Mouse (Mus musculus) liver, embryonic 15.5 days (tissue): ENCODE measurements around the gene Catip. TPM values are rescaled to one million over a fixed set of nuclear protein-coding genes. Genes with fewer than 3 reads are reported as not detected.

Experiments used
- ATAC-seq: fragments of 200-750 bp; cut with Nextera tagmentation; 2 replicates; pipeline ENCODE4 v1.8.0; 2017; ENCODE audit warnings: moderate number of reproducible peaks, mild to moderate bottlenecking, moderate library complexity; ENCODE audit not compliant: insufficient read depth
- H3K27ac ChIP-seq: fragments of 300-500 bp; sonication (generic); replicated peaks from 2 replicates; pipeline ENCODE4 v1.5.1; 2015; ENCODE audit warnings: mild to moderate bottlenecking, inconsistent platforms
- H3K27me3 ChIP-seq: fragments of 300-500 bp; sonication (generic); 2 replicates; pipeline ENCODE4 v1.6.1; 2015; ENCODE audit warnings: mild to moderate bottlenecking, inconsistent platforms
- H3K36me3 ChIP-seq: fragments of 300-500 bp; sonication (generic); replicated peaks from 2 replicates; pipeline ENCODE4 v1.6.1; 2015; ENCODE audit warnings: moderate library complexity, mild to moderate bottlenecking, inconsistent platforms
- H3K4me1 ChIP-seq: fragments of 300-500 bp; sonication (generic); replicated peaks from 2 replicates; pipeline ENCODE4 v1.6.1; 2015; ENCODE audit warnings: inconsistent platforms
- H3K4me2 ChIP-seq: fragments of 300-500 bp; sonication (generic); 2 replicates; pipeline ENCODE4 v1.6.1; 2015; ENCODE audit warnings: moderate library complexity, mild to moderate bottlenecking, inconsistent platforms
- H3K4me3 ChIP-seq: fragments of 300-500 bp; sonication (generic); replicated peaks from 2 replicates; pipeline ENCODE4 v1.5.1; 2015; ENCODE audit warnings: mild to moderate bottlenecking, inconsistent platforms
- H3K9ac ChIP-seq: fragments of 300-500 bp; sonication (generic); 2 replicates; pipeline ENCODE4 v1.6.1; 2015; ENCODE audit warnings: moderate library complexity, mild to moderate bottlenecking, inconsistent platforms
- H3K9me3 ChIP-seq: fragments of 300-500 bp; sonication (generic); replicated peaks from 2 replicates; pipeline ENCODE4 v1.6.1; 2016; ENCODE audit warnings: inconsistent platforms
- WGBS: fragments of 180-500 bp; shearing (Covaris S2); methylation state at CpG from one replicate; pipeline ENCODE4 v1.1.7; 2015; ENCODE audit warnings: mixed read lengths; ENCODE audit not compliant: insufficient replicate concordance; 5-methylcytosine and 5-hydroxymethylcytosine counted together
- polyA plus RNA-seq: library from polyadenylated mRNA; unstranded; fragments of >200 nt; fragmentation: Nextera tagmentation; extraction: Ambion mirVana; gene quantifications from 2 replicates; pipeline ENCODE4 v1.2.1, GENCODE M21; 2015

Catip gene
- polyA plus RNA-seq, 1 experiment from 2014 or later: not detected

DNA sequence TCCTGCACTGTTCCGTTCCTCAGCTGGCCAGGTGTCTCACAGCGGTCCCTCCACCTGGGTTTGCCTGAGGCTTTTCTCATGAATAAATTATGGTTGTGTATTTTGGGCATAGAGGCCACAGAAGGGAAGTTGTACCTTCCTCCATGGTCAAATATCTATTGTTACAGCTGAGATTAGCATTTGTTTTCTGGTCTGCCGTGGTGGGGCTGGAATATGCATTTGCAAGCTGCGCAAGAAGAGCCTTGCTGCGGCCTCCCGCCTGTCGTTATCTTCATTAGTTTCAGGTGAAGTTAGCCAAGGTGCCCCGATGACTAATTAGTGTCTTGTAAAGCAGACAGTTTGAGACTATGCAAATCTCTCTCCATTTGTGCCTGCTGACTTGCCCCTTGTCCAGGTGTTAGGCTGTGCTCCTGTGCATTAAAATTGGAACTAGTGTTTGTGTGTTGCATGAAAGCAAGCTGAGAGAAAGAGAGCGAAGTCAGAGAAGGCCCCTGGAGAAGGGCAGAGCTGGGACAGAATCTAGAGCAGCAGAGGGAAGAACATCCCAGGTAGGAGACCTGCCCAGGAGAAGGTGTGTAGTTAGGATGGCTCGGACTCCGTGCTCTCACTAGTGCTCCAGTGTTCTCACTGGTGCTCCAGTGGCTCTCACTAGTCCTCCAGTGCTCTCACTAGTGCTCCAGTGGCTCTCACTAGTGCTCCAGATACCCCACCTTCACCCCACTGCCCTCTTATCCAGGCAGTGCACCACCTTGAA is 17.6 kb upstream of the Catip start:
- no peak overlapping the region for H3K4me2 ChIP-seq
- no peak overlapping the region for H3K4me3 ChIP-seq
- H3K27ac ChIP-seq: no peak overlapping the region
- no peak for ATAC-seq
- no peaks in the 10 kb centered on the region for H3K9me3 ChIP-seq
- H3K36me3 ChIP-seq: no peaks in the 10 kb centered on the region
- peaks cover 10% of the 10 kb centered on the region for H3K4me1 ChIP-seq
- no peak overlapping the region for H3K9ac ChIP-seq
- WGBS: 67% methylated on average over 11 of the region's 11 CpGs
- no peaks in the 10 kb centered on the region for H3K27me3 ChIP-seq

DNA sequence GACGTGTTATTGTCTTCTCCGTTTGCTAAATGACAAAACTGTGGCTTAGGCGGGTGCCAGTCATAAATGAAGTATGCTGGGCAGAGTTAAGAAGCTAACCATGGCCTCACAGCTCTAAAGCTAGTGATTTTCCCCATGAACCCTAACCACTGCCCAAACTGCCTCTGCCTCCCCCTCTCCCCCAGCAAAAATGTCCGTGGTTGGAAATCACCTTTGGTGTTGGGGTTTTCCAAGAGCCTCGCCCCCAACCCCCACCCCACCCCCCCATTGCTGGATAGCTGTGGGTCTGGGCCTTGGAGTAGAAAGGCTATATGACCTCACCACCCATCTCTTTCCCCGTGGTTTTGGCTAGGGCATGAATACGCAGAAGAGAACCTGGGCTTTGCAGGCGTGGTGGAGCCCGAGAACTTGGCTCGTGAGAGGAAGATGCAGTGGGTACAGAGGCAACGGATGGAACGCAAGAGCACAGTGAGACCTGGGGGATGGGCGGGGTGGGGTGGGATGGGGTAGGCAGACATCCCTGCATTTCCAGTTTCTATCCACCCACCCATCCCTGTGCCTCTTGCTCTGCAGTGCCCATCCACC is 10.6 kb upstream of the Catip start:
- Histone ChIP-seq H3K36me3 (no peaks in the 10 kb centered on the region), H3K4me3 (no peak overlapping the region), H3K9me3 (no peaks in the 10 kb centered on the region), H3K27me3 (no peaks in the 10 kb centered on the region), H3K4me1 (no peaks in the 10 kb centered on the region), H3K27ac (no peak overlapping the region), H3K9ac (no peak overlapping the region), H3K4me2 (no peak overlapping the region)
- ATAC-seq: no peak
- 64% methylated on average over 13 of the region's 13 CpGs for WGBS

DNA sequence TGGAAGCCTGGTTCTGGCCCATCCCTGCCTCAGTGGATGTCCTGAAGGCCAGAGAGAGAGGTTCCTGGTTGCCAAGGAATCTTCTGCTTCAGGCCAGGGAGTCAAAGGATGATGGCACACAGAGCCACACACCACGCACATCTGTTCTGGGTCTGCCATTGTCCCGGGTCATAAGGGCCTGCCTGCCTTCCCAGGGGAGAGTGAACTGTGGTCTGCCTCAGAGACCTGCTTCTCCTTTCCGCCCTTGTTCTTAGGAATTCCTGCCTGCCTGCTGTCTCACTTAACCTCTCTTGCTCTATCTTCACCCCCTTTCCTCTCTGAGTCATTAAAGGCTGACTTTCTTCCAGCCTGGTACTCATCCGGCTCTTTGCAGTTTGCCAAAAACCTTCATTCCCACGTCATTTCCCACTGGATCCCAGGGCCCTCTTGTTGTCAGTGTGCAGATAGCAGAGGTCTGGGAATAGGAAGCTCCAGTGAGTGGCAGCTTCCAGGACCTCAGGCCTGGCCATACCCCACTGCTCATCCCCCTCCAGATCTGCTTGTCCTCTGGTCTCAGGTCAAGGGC is 9.3 kb upstream of the Catip start:
- no peak overlapping the region for H3K4me3 ChIP-seq
- H3K27ac ChIP-seq: no peak overlapping the region
- no peaks in the 10 kb centered on the region for H3K27me3 ChIP-seq
- no peaks in the 10 kb centered on the region for H3K9me3 ChIP-seq
- ATAC-seq: no peak
- WGBS: 59% methylated on average over 5 of the region's 5 CpGs
- H3K4me1 ChIP-seq: no peaks in the 10 kb centered on the region
- H3K4me2 ChIP-seq: no peak overlapping the region
- H3K36me3 ChIP-seq: no peaks in the 10 kb centered on the region
- no peak overlapping the region for H3K9ac ChIP-seq

DNA sequence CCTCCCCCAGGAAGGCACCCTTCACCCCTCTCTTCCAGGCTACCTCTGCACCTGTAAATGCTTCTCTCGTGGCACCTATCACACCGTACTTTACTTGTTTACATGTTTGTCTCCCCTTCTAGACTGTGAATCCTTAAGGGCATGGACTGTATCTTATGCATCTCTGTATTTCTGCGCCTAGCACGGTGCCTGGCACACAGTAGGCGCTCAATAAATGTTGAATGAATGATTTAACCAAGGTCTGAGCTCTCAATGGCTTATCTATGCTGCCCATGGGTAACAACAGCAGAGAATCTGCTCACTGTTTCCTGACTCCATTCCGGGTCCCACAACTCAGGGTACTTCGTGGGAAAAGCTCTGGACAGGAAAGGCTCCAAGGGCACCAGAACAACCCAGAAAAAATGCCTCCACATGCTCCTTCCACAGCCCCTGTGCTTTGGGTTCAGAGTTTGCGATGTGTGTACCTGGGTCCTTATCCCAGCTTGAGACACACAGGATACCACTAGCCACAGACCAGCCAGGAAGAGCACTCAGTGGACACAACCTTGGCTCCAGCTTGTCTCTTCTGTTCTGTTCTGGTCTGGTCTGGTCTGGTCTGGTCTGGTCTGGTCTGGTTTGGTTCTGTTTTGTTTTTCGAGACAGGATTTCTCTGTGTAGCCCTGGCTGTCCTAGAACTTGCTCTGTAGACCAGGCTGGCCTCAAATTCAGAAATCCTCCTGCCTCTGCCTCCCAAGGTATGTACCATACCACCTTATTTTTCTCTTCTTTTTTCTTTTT is 8.3 kb upstream of the Catip start:
- no peak overlapping the region for H3K27ac ChIP-seq
- 63% methylated on average over 9 of the region's 9 CpGs for WGBS

DNA sequence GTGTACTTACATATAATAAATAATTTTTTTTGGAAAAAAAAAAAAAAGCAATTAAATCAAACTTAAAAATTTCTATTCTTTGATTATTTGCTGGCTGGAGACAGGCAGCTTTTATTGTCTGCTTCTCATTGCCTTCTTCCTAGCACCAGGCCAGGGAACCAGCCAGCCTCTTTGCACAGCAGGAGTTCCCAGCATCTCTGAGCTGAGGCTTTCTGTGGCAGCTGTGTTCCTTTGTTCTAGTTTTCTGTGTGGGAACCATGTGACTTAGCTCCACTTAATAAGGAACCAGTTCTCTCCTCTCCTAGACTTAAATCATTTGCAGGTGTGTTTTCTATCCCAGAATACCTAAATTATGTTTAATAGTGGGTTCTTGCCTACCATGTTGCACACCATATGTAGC is 4.4 kb upstream of the Catip start:
- no peak for ATAC-seq
- no peak overlapping the region for H3K27ac ChIP-seq
- no peak overlapping the region for H3K9ac ChIP-seq

More for the DNA sequence above, 8.3 kb upstream of the Catip start:
- ATAC-seq: no peak
- Histone ChIP-seq H3K4me1 (no peaks in the 10 kb centered on the region), H3K9me3 (no peaks in the 10 kb centered on the region), H3K36me3 (no peaks in the 10 kb centered on the region), H3K4me3 (no peak overlapping the region), H3K27me3 (no peaks in the 10 kb centered on the region), H3K9ac (no peak overlapping the region), H3K4me2 (no peak overlapping the region)

DNA sequence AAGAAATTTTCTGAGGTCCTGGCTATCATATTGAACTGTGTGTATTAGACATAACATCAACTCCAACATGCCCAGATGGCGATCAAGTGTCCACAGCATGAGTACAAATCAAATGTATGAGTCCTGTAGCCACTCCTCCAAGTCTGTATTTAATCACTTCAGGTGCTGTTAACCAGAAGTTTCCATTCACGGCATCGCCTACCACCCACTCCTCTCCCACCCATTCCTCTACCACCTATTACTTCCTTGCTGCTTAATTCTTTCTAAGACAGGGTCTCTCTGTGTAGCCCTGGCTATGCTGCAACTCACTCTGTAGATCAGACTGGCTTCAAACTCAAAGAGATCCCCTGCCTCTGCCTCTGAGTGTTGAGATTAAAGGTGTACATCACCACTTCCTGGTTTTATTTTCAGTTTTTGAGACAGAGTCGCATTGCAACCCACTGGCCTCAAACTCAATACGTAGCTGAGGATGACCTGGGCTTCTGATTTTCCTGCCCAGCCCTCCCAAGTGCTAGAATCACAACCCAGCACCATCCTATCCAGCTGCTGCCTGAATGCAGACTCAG is 1.9 kb upstream of the Catip start:
- H3K27ac ChIP-seq: no peak overlapping the region
- no peak for ATAC-seq
- H3K4me3 ChIP-seq: no peak overlapping the region
- H3K4me2 ChIP-seq: no peak overlapping the region
- peaks cover 7% of the 10 kb centered on the region for H3K4me1 ChIP-seq
- WGBS: 51% methylated on average over 5 of the region's 5 CpGs
- no peak overlapping the region for H3K9ac ChIP-seq
- no peaks in the 10 kb centered on the region for H3K36me3 ChIP-seq
- no peaks in the 10 kb centered on the region for H3K9me3 ChIP-seq
- peaks cover 3% of the 10 kb centered on the region; the same call in 1 of the 2 replicates for H3K27me3 ChIP-seq

More for the DNA sequence above, 4.4 kb upstream of the Catip start:
- H3K4me1 ChIP-seq: no peaks in the 10 kb centered on the region
- no peaks in the 10 kb centered on the region for H3K36me3 ChIP-seq
- no peak overlapping the region for H3K4me2 ChIP-seq
- H3K27me3 ChIP-seq: no peaks in the 10 kb centered on the region; the same call in 1 of the 2 replicates
- no peaks in the 10 kb centered on the region for H3K9me3 ChIP-seq
- no peak overlapping the region for H3K4me3 ChIP-seq

DNA sequence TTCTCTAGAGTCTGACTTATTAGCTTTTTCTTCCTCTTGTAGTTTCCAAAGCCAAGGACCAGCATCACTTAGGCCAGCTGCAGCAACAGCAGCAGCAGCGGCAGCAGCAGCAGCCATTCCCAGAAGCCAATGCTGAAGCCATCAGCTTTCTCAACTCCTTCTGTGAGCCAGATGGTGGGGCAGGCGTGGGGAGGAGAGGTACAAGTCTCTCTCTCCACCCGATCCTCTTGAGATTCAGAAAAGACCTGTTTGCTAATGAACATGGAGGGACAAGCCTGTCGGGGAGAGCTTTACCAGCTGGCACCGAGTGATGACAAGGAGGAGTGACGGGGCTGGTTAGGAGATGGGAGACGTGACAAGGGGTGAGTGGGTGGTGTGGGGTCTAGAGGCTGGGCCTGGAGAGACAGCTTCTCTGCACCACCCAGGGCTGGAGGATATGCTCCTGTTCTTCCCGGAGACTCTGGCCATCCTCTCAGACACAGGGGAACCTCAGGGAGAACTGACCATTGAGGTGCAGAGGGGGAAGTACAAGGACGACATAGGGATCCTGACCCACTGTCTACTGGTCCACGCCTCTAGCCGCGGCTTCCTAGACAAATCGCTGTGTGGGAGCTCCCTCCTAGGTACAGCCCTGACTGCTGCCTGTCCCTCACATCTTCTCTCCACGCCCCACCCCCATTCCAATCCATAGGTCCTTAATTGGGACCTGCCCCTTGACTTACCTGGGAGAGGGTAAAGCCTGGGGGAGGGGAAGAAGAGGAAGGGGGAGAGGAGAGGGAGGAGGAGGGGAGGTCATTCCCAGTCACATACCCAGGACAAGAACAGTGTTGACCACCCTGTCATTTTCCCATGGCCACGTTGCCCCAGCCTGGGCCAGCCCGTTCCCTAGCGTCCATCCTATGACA is 669 bp downstream of the Catip start:
- Histone ChIP-seq H3K27ac (no peak overlapping the region), H3K9ac (no peak overlapping the region), H3K9me3 (no peaks in the 10 kb centered on the region), H3K4me2 (no peak overlapping the region), H3K27me3 (peaks cover 15% of the 10 kb centered on the region), H3K4me3 (no peak overlapping the region), H3K4me1 (peaks cover 16% of the 10 kb centered on the region), H3K36me3 (no peaks in the 10 kb centered on the region)
- 59% methylated on average over 17 of the region's 17 CpGs for WGBS
- 0 out of 2 replicates have a peak, but pooled peaks have one; percentile 18 for ATAC-seq

DNA sequence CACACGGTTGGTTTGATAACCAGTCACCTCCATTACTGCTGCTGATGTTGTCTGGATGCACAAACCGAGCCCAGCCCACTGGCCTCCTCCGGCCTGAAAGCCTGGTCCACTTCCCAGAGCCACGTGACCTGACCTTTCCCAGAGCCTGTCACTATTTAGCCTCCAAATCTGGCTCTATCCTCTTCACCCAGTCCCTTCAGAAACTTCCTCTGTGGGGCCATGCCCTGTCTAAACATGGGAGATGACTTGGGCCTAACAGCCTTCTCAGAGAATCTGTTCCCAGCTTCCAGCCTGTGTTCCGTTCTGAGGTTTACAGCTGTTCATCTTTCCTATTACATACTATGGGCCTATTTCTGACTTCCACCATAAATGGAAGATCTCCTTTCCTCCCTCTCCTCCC is 1.5 kb downstream of the Catip start:
- Histone ChIP-seq H3K27ac (no peak overlapping the region), H3K27me3 (peaks cover 23% of the 10 kb centered on the region), H3K4me3 (no peak overlapping the region), H3K4me2 (no peak overlapping the region), H3K9me3 (no peaks in the 10 kb centered on the region), H3K9ac (no peak overlapping the region), H3K4me1 (peaks cover 25% of the 10 kb centered on the region), H3K36me3 (no peaks in the 10 kb centered on the region)
- no peak for ATAC-seq
- WGBS: 49% methylated on average over 5 of the region's 5 CpGs

DNA sequence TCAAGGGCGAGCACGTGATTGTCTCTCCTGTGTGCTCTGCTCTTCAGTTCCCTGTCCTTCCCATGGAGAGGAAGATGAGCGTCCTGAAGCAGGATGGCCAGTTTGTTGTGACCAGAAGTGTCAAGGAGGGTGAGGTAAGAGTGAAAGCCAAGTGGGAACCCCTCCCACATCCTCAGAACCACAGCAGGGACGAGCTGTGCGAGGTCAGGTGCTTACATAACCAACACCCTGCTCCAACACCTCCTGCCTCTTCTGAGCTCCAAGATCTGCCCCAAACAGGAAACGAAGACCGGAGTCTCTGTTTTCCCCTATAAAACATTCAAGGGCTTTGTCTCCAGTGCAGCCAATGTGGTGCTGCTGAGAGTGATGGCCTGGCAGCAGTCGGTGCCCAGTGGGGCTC is 2.4 kb downstream of the Catip start:
- Histone ChIP-seq H3K27ac (no peak overlapping the region), H3K9ac (no peak overlapping the region), H3K36me3 (no peaks in the 10 kb centered on the region), H3K4me1 (peaks cover 28% of the 10 kb centered on the region), H3K27me3 (peaks cover 23% of the 10 kb centered on the region), H3K4me2 (no peak overlapping the region), H3K9me3 (no peaks in the 10 kb centered on the region), H3K4me3 (no peak overlapping the region)
- ATAC-seq: no peak
- 32% methylated on average over 8 of the region's 8 CpGs for WGBS

DNA sequence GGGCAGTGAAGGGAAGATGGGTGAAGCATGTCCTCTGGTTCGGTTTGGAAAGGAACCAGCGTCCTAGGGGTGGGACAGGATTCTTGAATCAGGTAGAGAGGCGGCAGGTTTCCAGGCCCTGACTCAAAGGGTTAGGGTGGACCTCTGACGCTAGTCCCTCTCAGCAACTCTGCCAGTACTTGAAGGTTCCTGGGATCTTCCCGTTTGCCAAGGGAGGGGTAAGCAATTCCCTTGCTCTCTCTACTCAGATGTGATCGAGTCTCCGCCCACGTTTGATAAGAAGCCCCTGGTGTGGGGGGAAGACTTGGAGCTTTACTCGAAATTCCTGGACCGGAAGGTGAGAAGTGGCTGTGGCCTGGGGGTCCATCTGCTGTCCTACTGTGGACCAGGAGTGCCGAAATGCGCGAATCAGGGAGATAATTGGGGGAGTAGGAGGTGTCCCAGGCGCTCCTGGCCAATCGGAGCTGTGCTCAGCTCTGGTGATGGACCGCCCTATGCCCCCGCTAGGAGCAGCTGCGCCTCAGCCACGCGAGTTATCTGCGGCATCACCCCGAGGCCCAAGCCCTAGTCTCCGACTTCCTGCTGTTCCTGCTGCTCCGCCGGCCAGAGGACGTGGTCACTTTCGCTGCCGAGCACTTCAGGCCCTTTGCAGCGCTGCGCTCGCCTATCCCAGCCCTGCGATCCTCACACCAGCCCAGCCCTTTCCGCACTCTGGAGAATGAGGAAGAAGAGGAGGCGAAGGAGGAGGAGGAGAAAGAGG is 6.2 kb downstream of the Catip start:
- Histone ChIP-seq H3K9me3 (no peaks in the 10 kb centered on the region), H3K9ac (peak overlapping the region; percentile 43; the same call in 1 of the 2 replicates), H3K4me2 (peak overlapping the region; percentile 74), H3K4me3 (peak overlapping the region; percentile 46), H3K27me3 (peaks cover 23% of the 10 kb centered on the region), H3K27ac (no peak overlapping the region), H3K4me1 (peaks cover 31% of the 10 kb centered on the region), H3K36me3 (no peaks in the 10 kb centered on the region)
- WGBS: 6% methylated on average over 34 of the region's 34 CpGs
- ATAC-seq: peak; percentile 62; the same call in 1 of the 2 replicates
